Mouse (Mus musculus) embryonic fibroblast, embryonic 13.5 days (primary cell): Measurements from ENCODE around the gene Lipt1. TPM values are rescaled to one million over a fixed set of nuclear protein-coding genes. Genes with fewer than 3 reads are reported as not detected.

Source experiments
- H3K27ac ChIP-seq: 2 replicates; pipeline ENCODE4 v1.5.1; 2012; ENCODE audit warnings: low read length, control low read depth, inconsistent platforms; ENCODE audit not compliant: insufficient read depth
- H3K4me1 ChIP-seq: 2 replicates; pipeline ENCODE4 v1.6.1; 2011; ENCODE audit warnings: low read length; ENCODE audit not compliant: control insufficient read depth, insufficient read depth
- H3K4me3 ChIP-seq: 2 replicates; pipeline ENCODE4 v1.5.1; 2011; ENCODE audit warnings: mild to moderate bottlenecking, control low read depth, low read length; ENCODE audit not compliant: insufficient read depth
- CTCF ChIP-seq: IDR thresholded peaks from 2 replicates; pipeline ENCODE4 v1.5.1; 2011; ENCODE audit warnings: mild to moderate bottlenecking, control low read depth, low read length, moderate library complexity, borderline replicate concordance; ENCODE audit not compliant: insufficient read depth
- POLR2A ChIP-seq: IDR thresholded peaks from 2 replicates; pipeline ENCODE4 v1.6.1; 2011; ENCODE audit warnings: low read depth, mild to moderate bottlenecking, control low read depth, low read length, moderate library complexity
- polyA plus RNA-seq: library from polyadenylated mRNA; stranded (reverse); fragments of >200 nt; gene quantifications from 2 replicates; pipeline ENCODE4 v1.2.4, GENCODE M21; 2011; ENCODE audit warnings: low read depth; ENCODE audit not compliant: missing spikeins, insufficient read length

The Lipt1 gene
- polyA plus RNA-seq, 1 experiment = 6.9 TPM

GRCm38 (mm10) chr1:37869362-37869761, 2.2 kb upstream of the Lipt1 start:
- Histone ChIP-seq H3K4me1 (peaks cover 6% of the 10 kb centered on the region), H3K4me3 (no peak overlapping the region), H3K27ac (no peak overlapping the region)
- TF ChIP-seq POLR2A = no peak
- no peak for TF ChIP-seq CTCF

GRCm38 (mm10) chr1:37872131-37873067, 861 bp downstream of the Lipt1 start:
- TF ChIP-seq POLR2A (peak; percentile 55), CTCF (no peak)
- H3K4me3 ChIP-seq = peak overlapping the region; percentile 83
- H3K27ac ChIP-seq = peak overlapping the region; percentile 95
- peaks cover 4% of the 10 kb centered on the region for H3K4me1 ChIP-seq

- peaks cover 4% of the 10 kb centered on the region for H3K4me1 ChIP-seq
- peak overlapping the region; percentile 23; the same call in 1 of the 2 replicates for H3K27ac ChIP-seq
- peak overlapping the region; percentile 83 for H3K4me3 ChIP-seq
- no peak for TF ChIP-seq POLR2A
- no peak for TF ChIP-seq CTCF
Observed at GRCm38 (mm10) chr1:37873157-37873556, 1.6 kb downstream of the Lipt1 start.

GRCm38 (mm10) chr1:37877736-37878460, 6.4 kb downstream of the Lipt1 start:
- no peak for TF ChIP-seq CTCF
- TF ChIP-seq POLR2A = no peak
- Histone ChIP-seq H3K4me1 (no peaks in the 10 kb centered on the region), H3K4me3 (no peak overlapping the region), H3K27ac (no peak overlapping the region)

DNA sequence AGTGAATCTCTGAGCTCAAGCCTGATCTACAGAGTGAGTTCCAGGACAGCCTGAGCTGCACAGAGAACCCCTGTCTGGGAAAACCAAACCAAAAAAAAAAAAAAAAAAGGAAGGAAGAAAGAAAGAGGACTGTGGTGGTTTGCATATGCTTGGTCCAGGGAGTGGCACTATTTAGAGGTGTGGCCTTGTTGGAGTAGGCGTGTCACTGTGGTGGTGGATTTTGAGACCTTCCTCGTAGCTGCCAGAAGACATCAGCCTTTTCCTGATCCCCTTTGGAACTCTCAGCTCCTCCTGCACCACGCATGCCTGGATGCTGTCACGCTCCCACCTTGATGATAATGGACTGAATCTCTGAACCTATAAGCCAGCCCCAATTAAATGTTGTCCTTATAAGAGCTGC, 11.9 kb downstream of the Lipt1 start:
- H3K4me1 ChIP-seq = 0 out of 2 replicates have a peak, but pooled peaks cover 2% of the 10 kb centered on the region
- H3K4me3 ChIP-seq = no peak overlapping the region
- H3K27ac ChIP-seq = no peak overlapping the region
- no peak for TF ChIP-seq POLR2A
- no peak for TF ChIP-seq CTCF

GRCm38 (mm10) chr1:37884451-37884850, 12.9 kb downstream of the Lipt1 start:
- Histone ChIP-seq H3K27ac (no peak overlapping the region), H3K4me3 (no peak overlapping the region)
- TF ChIP-seq CTCF = no peak
- TF ChIP-seq POLR2A = no peak

GRCm38 (mm10) chr1:37889206-37889605, 17.7 kb downstream of the Lipt1 start:
- no peak overlapping the region for H3K27ac ChIP-seq
- no peak for TF ChIP-seq CTCF
- TF ChIP-seq POLR2A = no peak
- H3K4me3 ChIP-seq = peak overlapping the region; percentile 85
- H3K4me1 ChIP-seq = peaks cover 9% of the 10 kb centered on the region

More at GRCm38 (mm10) chr1:37884451-37884850, 12.9 kb downstream of the Lipt1 start:
- H3K4me1 ChIP-seq = peaks cover 5% of the 10 kb centered on the region; the same call in 1 of the 2 replicates

DNA sequence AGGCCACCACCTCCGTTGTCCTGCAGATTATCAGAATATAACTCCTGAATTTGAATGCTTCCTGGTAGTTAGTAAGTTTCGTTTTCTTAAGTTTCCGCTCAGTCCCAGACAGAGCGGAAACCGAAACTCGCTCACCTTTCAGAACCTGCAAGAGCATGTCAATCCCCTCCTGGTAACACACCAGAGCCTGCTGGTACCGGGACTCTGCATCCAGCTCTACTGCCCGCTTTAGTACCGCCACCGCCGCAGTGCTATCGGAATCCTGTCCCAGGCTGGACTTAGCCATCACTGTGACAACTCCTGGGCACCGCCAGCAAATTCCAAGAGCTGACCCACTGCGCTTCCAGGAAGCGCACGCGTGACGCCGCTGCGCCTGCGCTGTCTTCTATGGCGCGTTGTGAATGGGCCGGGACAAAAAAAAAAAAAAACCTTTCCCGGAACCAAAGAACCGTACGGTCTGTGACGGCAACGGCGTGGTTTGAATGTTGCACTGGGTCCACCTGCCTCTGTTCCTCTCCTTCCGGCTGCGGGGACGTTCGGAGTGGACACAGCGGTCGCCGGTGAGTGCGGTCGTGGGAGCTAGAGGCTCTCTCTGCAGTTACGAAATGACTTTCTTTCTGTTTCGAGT, 18.6 kb downstream of the Lipt1 start, which contains the start of the genes Mitd1 and Mrpl30:
TSS of gene Mitd1 (minus strand) at position 387 of the 628 bp plus-strand sequence.
TSS of gene Mrpl30 (plus strand) at position 453 of the 628 bp plus-strand sequence.
- Histone ChIP-seq H3K27ac (peak within 1 kb of the TSS; percentile 68), H3K4me3 (peak within 1 kb of the TSS; percentile 85), H3K4me1 (peaks cover 12% of the 10 kb centered on the region)
- TF ChIP-seq POLR2A = peak; percentile 79
- TF ChIP-seq CTCF = no peak

DNA sequence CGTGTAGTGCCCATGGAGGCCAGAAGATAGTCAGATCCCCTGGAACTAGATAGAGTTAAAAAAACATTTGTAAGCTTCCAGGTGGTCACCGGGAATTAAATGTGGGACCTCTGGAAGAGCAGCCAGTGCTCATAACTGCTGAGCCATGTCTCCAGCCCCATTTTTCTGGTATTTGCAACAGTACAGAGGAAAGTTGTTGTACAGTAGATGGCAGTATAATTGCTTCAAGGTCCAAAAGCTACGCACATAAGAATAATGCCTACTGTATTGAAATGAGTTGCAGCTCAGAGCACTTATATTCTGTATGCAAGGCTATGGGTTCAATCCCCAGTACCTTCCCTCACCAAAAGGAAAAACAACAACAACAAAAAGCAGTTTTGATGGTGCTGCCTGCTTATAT, 19.9 kb downstream of the Lipt1 start:
- H3K4me3 ChIP-seq = peak overlapping the region; percentile 85
- no peak overlapping the region for H3K27ac ChIP-seq
- TF ChIP-seq CTCF = no peak
- TF ChIP-seq POLR2A = no peak
- H3K4me1 ChIP-seq = peaks cover 12% of the 10 kb centered on the region

DNA sequence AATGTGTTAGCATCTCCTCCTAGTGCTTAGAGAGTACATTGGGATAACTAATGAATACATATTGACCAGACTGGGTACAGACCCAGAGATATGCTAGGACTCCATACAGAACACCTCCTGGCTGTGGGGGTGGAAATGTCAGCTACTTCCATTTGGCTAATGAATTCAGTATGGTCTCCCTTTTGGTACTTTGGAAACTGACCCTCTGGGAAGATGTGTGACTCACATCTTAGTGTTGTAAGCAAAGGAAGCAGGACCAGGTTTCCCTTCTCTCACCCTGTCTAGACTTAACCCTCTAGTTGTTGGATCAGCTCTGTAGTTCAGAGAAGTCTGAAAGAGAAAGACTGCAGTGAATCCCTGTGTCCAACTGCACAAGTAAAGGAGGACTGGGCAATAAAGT, 23.1 kb downstream of the Lipt1 start:
- no peak for TF ChIP-seq CTCF
- no peak for TF ChIP-seq POLR2A
- Histone ChIP-seq H3K4me1 (peaks cover 9% of the 10 kb centered on the region), H3K4me3 (no peak overlapping the region), H3K27ac (peak overlapping the region; percentile 31; the same call in 1 of the 2 replicates)
